Mouse (Mus musculus): ENCODE data around the gene Ptpn23.
A peak's percentile ranks its signal among the peaks of the same experiment; 100 is the strongest.
"Not testable (repeated sequence)": the region's sequence is repeated elsewhere in the genome, so short reads cannot be mapped to it uniquely, and the experiment has no call there.

Gene Ptpn23

GRCm38 (mm10) chr9:110408099-110408773 lies at the start of gene Ptpn23:
TSS of gene Ptpn23 (minus strand) at chr9:110408213.
- peak; percentile 100 for DNase-seq (ENCODE audit: low read depth, low spot score)

- DNase-seq (ENCODE audit: low read depth, low spot score) = no peak
Measured at GRCm38 (mm10) chr9:110452523-110452922, 44.5 kb upstream of the Ptpn23 start.

GRCm38 (mm10) chr9:110448857-110449617 lies 41.0 kb upstream of the Ptpn23 start:
- DNase-seq (ENCODE audit: low read depth, low spot score) = peak; percentile 88

- no peak for DNase-seq (ENCODE audit: low read depth, low spot score)
Measured at GRCm38 (mm10) chr9:110448356-110448755, 40.3 kb upstream of the Ptpn23 start.

GRCm38 (mm10) chr9:110440559-110440958 lies 32.5 kb upstream of the Ptpn23 start:
- DNase-seq (ENCODE audit: low read depth, low spot score) = no peak

- no peak for DNase-seq (ENCODE audit: low read depth, low spot score)
Measured at GRCm38 (mm10) chr9:110440049-110440448, 32.0 kb upstream of the Ptpn23 start.

GRCm38 (mm10) chr9:110436041-110436440 lies 28.0 kb upstream of the Ptpn23 start:
- no peak for DNase-seq (ENCODE audit: low read depth, low spot score)

- DNase-seq (ENCODE audit: low read depth, low spot score) = no peak
Measured at GRCm38 (mm10) chr9:110433045-110433444, 25.0 kb upstream of the Ptpn23 start.

GRCm38 (mm10) chr9:110431241-110431640 lies 23.2 kb upstream of the Ptpn23 start:
- DNase-seq (ENCODE audit: low read depth, low spot score) = no peak

- DNase-seq (ENCODE audit: low read depth, low spot score) = no peak
Measured at GRCm38 (mm10) chr9:110419511-110420112, 11.6 kb upstream of the Ptpn23 start, which contains the start of gene Ngp. TSS of gene Ngp (plus strand) at chr9:110419747.

GRCm38 (mm10) chr9:110413785-110414184 lies 5.8 kb upstream of the Ptpn23 start:
- peak; percentile 36 for DNase-seq (ENCODE audit: low read depth, low spot score)

- no peak for DNase-seq (ENCODE audit: low read depth, low spot score)
Measured at GRCm38 (mm10) chr9:110412926-110413325, 4.9 kb upstream of the Ptpn23 start.

- DNase-seq (ENCODE audit: low read depth, low spot score) = peak; percentile 79
Measured at GRCm38 (mm10) chr9:110410908-110411887, 3.2 kb upstream of the Ptpn23 start.

GRCm38 (mm10) chr9:110407311-110408098 lies 508 bp downstream of the Ptpn23 start:
- DNase-seq (ENCODE audit: low read depth, low spot score) = no peak

- not testable (repeated sequence) for DNase-seq (ENCODE audit: low read depth, low spot score)
Measured at GRCm38 (mm10) chr9:110403240-110403639, 4.8 kb downstream of the Ptpn23 start.

GRCm38 (mm10) chr9:110402731-110403130 lies 5.3 kb downstream of the Ptpn23 start:
- no peak for DNase-seq (ENCODE audit: low read depth, low spot score)

- DNase-seq (ENCODE audit: low read depth, low spot score) = no peak
Measured at GRCm38 (mm10) chr9:110400650-110401049, 7.4 kb downstream of the Ptpn23 start.

- no peak for DNase-seq (ENCODE audit: low read depth, low spot score)
Measured at GRCm38 (mm10) chr9:110393295-110393694, 14.7 kb downstream of the Ptpn23 start.

- no peak for DNase-seq (ENCODE audit: low read depth, low spot score)
Measured at GRCm38 (mm10) chr9:110390843-110391242, 17.2 kb downstream of the Ptpn23 start.

- DNase-seq (ENCODE audit: low read depth, low spot score) = no peak
Measured at GRCm38 (mm10) chr9:110388011-110388410, 20.0 kb downstream of the Ptpn23 start.

Data from retina, postnatal 7 days (tissue).